Mouse (Mus musculus): ENCODE data around the gene Nr1d1. TPM values are rescaled to one million over a fixed set of nuclear protein-coding genes. Genes with fewer than 3 reads are reported as not detected.

The Nr1d1 gene
- 3.0 TPM in 2 replicates for polyA plus RNA-seq (2014; fragmentation: Nextera tagmentation; extraction: Ambion mirVana)

GRCm38 (mm10) chr11:98774582-98775347 lies at the start of gene Nr1d1:
TSS of gene Nr1d1 (minus strand) at chr11:98775333.
- Histone ChIP-seq H3K4me1 (ENCODE audit: control insufficient read depth, insufficient read depth, low read length) (peaks cover 34% of the 10 kb centered on the region), H3K4me3 (replicated peaks; ENCODE audit: low read depth, low read length) (peak within 1 kb of the TSS; percentile 37), H3K4me2 (ENCODE audit: low read length) (peak within 1 kb of the TSS; percentile 85), H3K36me3 (ENCODE audit: control insufficient read depth, insufficient read depth, low read length) (peaks cover 14% of the 10 kb centered on the region), H3K9me3 (ENCODE audit: control insufficient read depth, low read length) (no peaks in the 10 kb centered on the region), H3K9ac (replicated peaks; ENCODE audit: low read length) (peak within 1 kb of the TSS; percentile 47; the same call in 1 of the 2 replicates), H3K27me3 (ENCODE audit: control insufficient read depth, insufficient read depth, low read length) (no peaks in the 10 kb centered on the region), H3K27ac (replicated peaks; ENCODE audit: low read depth, low read length) (peak within 1 kb of the TSS; percentile 49)
- ATAC-seq (ENCODE audit: low FRiP score, low TSS enrichment): peak; percentile 89; the same call in 1 of the 2 replicates
- no peak for DNase-seq
- WGBS: 2% methylated on average over 22 of the region's 22 CpGs

GRCm38 (mm10) chr11:98820968-98821367 lies 45.8 kb upstream of the Nr1d1 start:
- DNase-seq (no peak), ATAC-seq (ENCODE audit: low FRiP score, low TSS enrichment) (no peak)
- Histone ChIP-seq H3K27me3 (ENCODE audit: control insufficient read depth, insufficient read depth, low read length) (no peaks in the 10 kb centered on the region), H3K4me3 (replicated peaks; ENCODE audit: low read depth, low read length) (no peak overlapping the region), H3K9me3 (ENCODE audit: control insufficient read depth, low read length) (no peaks in the 10 kb centered on the region), H3K36me3 (ENCODE audit: control insufficient read depth, insufficient read depth, low read length) (peaks cover 91% of the 10 kb centered on the region), H3K27ac (replicated peaks; ENCODE audit: low read depth, low read length) (no peak overlapping the region), H3K9ac (replicated peaks; ENCODE audit: low read length) (no peak overlapping the region), H3K4me1 (ENCODE audit: control insufficient read depth, insufficient read depth, low read length) (no peaks in the 10 kb centered on the region), H3K4me2 (ENCODE audit: low read length) (no peak overlapping the region)
- WGBS: 98% methylated on average over 5 of the region's 5 CpGs

- H3K27me3 ChIP-seq (ENCODE audit: control insufficient read depth, insufficient read depth, low read length): no peaks in the 10 kb centered on the region
- no peak overlapping the region for H3K27ac ChIP-seq (replicated peaks; ENCODE audit: low read depth, low read length)
- 100% methylated on average over 1 of the region's 1 CpGs for WGBS
- DNase-seq (no peak), ATAC-seq (ENCODE audit: low FRiP score, low TSS enrichment) (no peak)
- H3K36me3 ChIP-seq (ENCODE audit: control insufficient read depth, insufficient read depth, low read length): peaks cover 85% of the 10 kb centered on the region
- no peaks in the 10 kb centered on the region for H3K9me3 ChIP-seq (ENCODE audit: control insufficient read depth, low read length)
- H3K4me1 ChIP-seq (ENCODE audit: control insufficient read depth, insufficient read depth, low read length): peaks cover 1% of the 10 kb centered on the region; the same call in 1 of the 2 replicates
- no peak overlapping the region for H3K9ac ChIP-seq (replicated peaks; ENCODE audit: low read length)
- no peak overlapping the region for H3K4me2 ChIP-seq (ENCODE audit: low read length)
- H3K4me3 ChIP-seq (replicated peaks; ENCODE audit: low read depth, low read length): no peak overlapping the region
Observed at GRCm38 (mm10) chr11:98816706-98817239, 41.6 kb upstream of the Nr1d1 start.

- ATAC-seq (ENCODE audit: low FRiP score, low TSS enrichment) (no peak), DNase-seq (no peak)
- no peak overlapping the region; the same call in 1 of the 2 replicates for H3K27ac ChIP-seq (replicated peaks; ENCODE audit: low read depth, low read length)
- peak overlapping the region; percentile 94 for H3K9ac ChIP-seq (replicated peaks; ENCODE audit: low read length)
- 81% methylated on average over 7 of the region's 7 CpGs for WGBS
- no peaks in the 10 kb centered on the region for H3K9me3 ChIP-seq (ENCODE audit: control insufficient read depth, low read length)
- H3K27me3 ChIP-seq (ENCODE audit: control insufficient read depth, insufficient read depth, low read length): no peaks in the 10 kb centered on the region
- H3K4me2 ChIP-seq (ENCODE audit: low read length): peak overlapping the region; percentile 82
- H3K36me3 ChIP-seq (ENCODE audit: control insufficient read depth, insufficient read depth, low read length): peaks cover 60% of the 10 kb centered on the region
- H3K4me3 ChIP-seq (replicated peaks; ENCODE audit: low read depth, low read length): peak overlapping the region; percentile 81
- peaks cover 14% of the 10 kb centered on the region for H3K4me1 ChIP-seq (ENCODE audit: control insufficient read depth, insufficient read depth, low read length)
Observed at GRCm38 (mm10) chr11:98810686-98811085, 35.6 kb upstream of the Nr1d1 start.

GRCm38 (mm10) chr11:98809457-98810290 lies 34.5 kb upstream of the Nr1d1 start:
- Histone ChIP-seq H3K9me3 (ENCODE audit: control insufficient read depth, low read length) (no peaks in the 10 kb centered on the region), H3K9ac (replicated peaks; ENCODE audit: low read length) (peak overlapping the region; percentile 94), H3K27ac (replicated peaks; ENCODE audit: low read depth, low read length) (peak overlapping the region; percentile 98), H3K4me2 (ENCODE audit: low read length) (peak overlapping the region; percentile 82), H3K4me3 (replicated peaks; ENCODE audit: low read depth, low read length) (peak overlapping the region; percentile 81), H3K36me3 (ENCODE audit: control insufficient read depth, insufficient read depth, low read length) (peaks cover 63% of the 10 kb centered on the region), H3K4me1 (ENCODE audit: control insufficient read depth, insufficient read depth, low read length) (peaks cover 14% of the 10 kb centered on the region), H3K27me3 (ENCODE audit: control insufficient read depth, insufficient read depth, low read length) (no peaks in the 10 kb centered on the region)
- ATAC-seq (ENCODE audit: low FRiP score, low TSS enrichment): peak; percentile 97
- under 1% methylated on average over 84 of the region's 84 CpGs for WGBS
- peak; percentile 100 for DNase-seq

GRCm38 (mm10) chr11:98808417-98808816 lies 33.3 kb upstream of the Nr1d1 start:
- WGBS: 72% methylated on average over 2 of the region's 2 CpGs
- H3K27ac ChIP-seq (replicated peaks; ENCODE audit: low read depth, low read length): no peak overlapping the region
- ATAC-seq (ENCODE audit: low FRiP score, low TSS enrichment) (no peak), DNase-seq (no peak)
- no peak overlapping the region for H3K4me3 ChIP-seq (replicated peaks; ENCODE audit: low read depth, low read length)
- H3K4me1 ChIP-seq (ENCODE audit: control insufficient read depth, insufficient read depth, low read length): peaks cover 14% of the 10 kb centered on the region
- no peaks in the 10 kb centered on the region for H3K9me3 ChIP-seq (ENCODE audit: control insufficient read depth, low read length)
- no peaks in the 10 kb centered on the region for H3K27me3 ChIP-seq (ENCODE audit: control insufficient read depth, insufficient read depth, low read length)
- no peak overlapping the region for H3K9ac ChIP-seq (replicated peaks; ENCODE audit: low read length)
- peaks cover 69% of the 10 kb centered on the region for H3K36me3 ChIP-seq (ENCODE audit: control insufficient read depth, insufficient read depth, low read length)
- no peak overlapping the region for H3K4me2 ChIP-seq (ENCODE audit: low read length)

GRCm38 (mm10) chr11:98804605-98805004 lies 29.5 kb upstream of the Nr1d1 start, which contains the start of gene Casc3:
TSS of gene Casc3 (plus strand) at chr11:98804905.
- Histone ChIP-seq H3K27ac (replicated peaks; ENCODE audit: low read depth, low read length) (no peak within 1 kb of the TSS), H3K4me3 (replicated peaks; ENCODE audit: low read depth, low read length) (no peak within 1 kb of the TSS), H3K9ac (replicated peaks; ENCODE audit: low read length) (no peak within 1 kb of the TSS), H3K36me3 (ENCODE audit: control insufficient read depth, insufficient read depth, low read length) (peaks cover 86% of the 10 kb centered on the region), H3K4me2 (ENCODE audit: low read length) (no peak within 1 kb of the TSS), H3K27me3 (ENCODE audit: control insufficient read depth, insufficient read depth, low read length) (no peaks in the 10 kb centered on the region), H3K4me1 (ENCODE audit: control insufficient read depth, insufficient read depth, low read length) (no peaks in the 10 kb centered on the region), H3K9me3 (ENCODE audit: control insufficient read depth, low read length) (no peaks in the 10 kb centered on the region)
- DNase-seq (no peak), ATAC-seq (ENCODE audit: low FRiP score, low TSS enrichment) (no peak)
- 97% methylated on average over 5 of the region's 5 CpGs for whole genome bisulfite sequencing

GRCm38 (mm10) chr11:98797909-98798308 lies 22.8 kb upstream of the Nr1d1 start:
- 0 out of 2 replicates have a peak overlapping the region, but pooled peaks have one; percentile 1 for H3K27ac ChIP-seq (replicated peaks; ENCODE audit: low read depth, low read length)
- peak overlapping the region; percentile 99 for H3K9ac ChIP-seq (replicated peaks; ENCODE audit: low read length)
- peak overlapping the region; percentile 100 for H3K4me3 ChIP-seq (replicated peaks; ENCODE audit: low read depth, low read length)
- peaks cover 26% of the 10 kb centered on the region for H3K4me1 ChIP-seq (ENCODE audit: control insufficient read depth, insufficient read depth, low read length)
- WGBS: 46% methylated on average over 4 of the region's 4 CpGs
- no peak for ATAC-seq (ENCODE audit: low FRiP score, low TSS enrichment)
- H3K4me2 ChIP-seq (ENCODE audit: low read length): peak overlapping the region; percentile 95
- H3K36me3 ChIP-seq (ENCODE audit: control insufficient read depth, insufficient read depth, low read length): peaks cover 45% of the 10 kb centered on the region
- H3K9me3 ChIP-seq (ENCODE audit: control insufficient read depth, low read length): no peaks in the 10 kb centered on the region
- DNase-seq: peak; percentile 46
- H3K27me3 ChIP-seq (ENCODE audit: control insufficient read depth, insufficient read depth, low read length): no peaks in the 10 kb centered on the region
